Mouse (Mus musculus): ENCODE results near the gene Adamts17. TPM values are rescaled to one million over a fixed set of nuclear protein-coding genes. Genes with fewer than 3 reads are reported as not detected.

Adamts17 gene
- polyA plus RNA-seq, 1 experiment, result 2.4 TPM

GRCm38 (mm10) chr7:66955455-66955919 lies 116.0 kb downstream of the Adamts17 start:
- 89% methylated on average over 8 of the region's 8 CpGs for WGBS
- TF ChIP-seq POLR2A (IDR thresholded peaks at IDR 0.05; ENCODE audit: control insufficient read depth, extremely low read depth, insufficient read depth, low read length, poor library complexity) (no peak), CTCF (IDR thresholded peaks at IDR 0.05; ENCODE audit: borderline replicate concordance, control insufficient read depth, extremely low read depth, insufficient read depth, low read length, poor library complexity) (no peak)
- peaks cover 9% of the 10 kb centered on the region for H3K4me1 ChIP-seq (replicated peaks; ENCODE audit: control insufficient read depth, insufficient read depth, low read length)
- DNase-seq, result no peak
- H3K4me3 ChIP-seq (ENCODE audit: control insufficient read depth, insufficient read depth, low read length), result no peak overlapping the region
- no peaks in the 10 kb centered on the region for H3K36me3 ChIP-seq (ENCODE audit: control insufficient read depth, insufficient read depth, low read length)
- H3K27me3 ChIP-seq (ENCODE audit: control insufficient read depth, insufficient read depth, low read length), result no peaks in the 10 kb centered on the region
- H3K27ac ChIP-seq (ENCODE audit: control insufficient read depth, insufficient read depth, low read length), result no peak overlapping the region

- no peak overlapping the region for H3K27ac ChIP-seq (ENCODE audit: control insufficient read depth, insufficient read depth, low read length)
- WGBS, result 63% methylated on average over 2 of the region's 2 CpGs
- H3K27me3 ChIP-seq (ENCODE audit: control insufficient read depth, insufficient read depth, low read length), result no peaks in the 10 kb centered on the region
- peaks cover 9% of the 10 kb centered on the region for H3K4me1 ChIP-seq (replicated peaks; ENCODE audit: control insufficient read depth, insufficient read depth, low read length)
- DNase-seq, result no peak
- TF ChIP-seq CTCF (IDR thresholded peaks at IDR 0.05; ENCODE audit: borderline replicate concordance, control insufficient read depth, extremely low read depth, insufficient read depth, low read length, poor library complexity) (no peak), POLR2A (IDR thresholded peaks at IDR 0.05; ENCODE audit: control insufficient read depth, extremely low read depth, insufficient read depth, low read length, poor library complexity) (no peak)
- H3K36me3 ChIP-seq (ENCODE audit: control insufficient read depth, insufficient read depth, low read length), result no peaks in the 10 kb centered on the region
- no peak overlapping the region for H3K4me3 ChIP-seq (ENCODE audit: control insufficient read depth, insufficient read depth, low read length)
Observed at GRCm38 (mm10) chr7:66955978-66956377, 116.4 kb downstream of the Adamts17 start.

DNA sequence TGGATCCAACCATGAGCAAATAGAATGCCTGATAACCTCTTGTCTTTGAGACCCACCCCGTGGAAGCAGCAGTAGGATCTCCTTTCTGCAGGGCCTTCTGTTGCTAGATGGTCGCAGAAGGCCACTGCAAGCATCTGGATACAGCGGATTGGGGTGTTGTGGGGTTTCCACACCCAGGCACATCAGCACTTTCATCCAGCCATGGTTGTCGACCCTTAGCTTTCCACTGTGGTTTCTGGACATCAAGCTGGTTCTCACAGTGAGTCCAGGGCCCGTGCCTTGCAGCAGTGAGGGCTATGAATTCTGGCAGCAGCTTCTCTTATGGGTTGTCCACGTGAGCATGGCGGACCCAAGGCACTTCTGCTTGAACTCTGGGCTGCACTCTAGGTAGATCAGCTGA lies 118.2 kb downstream of the Adamts17 start:
- TF ChIP-seq CTCF (IDR thresholded peaks at IDR 0.05; ENCODE audit: borderline replicate concordance, control insufficient read depth, extremely low read depth, insufficient read depth, low read length, poor library complexity), result no peak
- TF ChIP-seq POLR2A (IDR thresholded peaks at IDR 0.05; ENCODE audit: control insufficient read depth, extremely low read depth, insufficient read depth, low read length, poor library complexity), result no peak
- 93% methylated on average over 7 of the region's 7 CpGs for WGBS

GRCm38 (mm10) chr7:66960246-66961033 lies 120.9 kb downstream of the Adamts17 start:
- H3K27me3 ChIP-seq (ENCODE audit: control insufficient read depth, insufficient read depth, low read length), result no peaks in the 10 kb centered on the region
- peaks cover 7% of the 10 kb centered on the region for H3K4me1 ChIP-seq (replicated peaks; ENCODE audit: control insufficient read depth, insufficient read depth, low read length)
- DNase-seq, result no peak
- H3K36me3 ChIP-seq (ENCODE audit: control insufficient read depth, insufficient read depth, low read length), result no peaks in the 10 kb centered on the region
- H3K4me3 ChIP-seq (ENCODE audit: control insufficient read depth, insufficient read depth, low read length), result no peak overlapping the region
- TF ChIP-seq POLR2A (IDR thresholded peaks at IDR 0.05; ENCODE audit: control insufficient read depth, extremely low read depth, insufficient read depth, low read length, poor library complexity) (no peak), CTCF (IDR thresholded peaks at IDR 0.05; ENCODE audit: borderline replicate concordance, control insufficient read depth, extremely low read depth, insufficient read depth, low read length, poor library complexity) (no peak)
- WGBS, result 83% methylated on average over 8 of the region's 8 CpGs
- no peak overlapping the region for H3K27ac ChIP-seq (ENCODE audit: control insufficient read depth, insufficient read depth, low read length)

More for the DNA sequence above, 118.2 kb downstream of the Adamts17 start:
- no peak for DNase-seq
- Histone ChIP-seq H3K27me3 (ENCODE audit: control insufficient read depth, insufficient read depth, low read length) (no peaks in the 10 kb centered on the region), H3K27ac (ENCODE audit: control insufficient read depth, insufficient read depth, low read length) (no peak overlapping the region), H3K4me1 (replicated peaks; ENCODE audit: control insufficient read depth, insufficient read depth, low read length) (peaks cover 9% of the 10 kb centered on the region), H3K4me3 (ENCODE audit: control insufficient read depth, insufficient read depth, low read length) (no peak overlapping the region), H3K36me3 (ENCODE audit: control insufficient read depth, insufficient read depth, low read length) (no peaks in the 10 kb centered on the region)

- peaks cover 8% of the 10 kb centered on the region for H3K4me1 ChIP-seq (replicated peaks; ENCODE audit: control insufficient read depth, insufficient read depth, low read length)
- DNase-seq, result no peak
- no peak overlapping the region for H3K4me3 ChIP-seq (ENCODE audit: control insufficient read depth, insufficient read depth, low read length)
- TF ChIP-seq POLR2A (IDR thresholded peaks at IDR 0.05; ENCODE audit: control insufficient read depth, extremely low read depth, insufficient read depth, low read length, poor library complexity) (no peak), CTCF (IDR thresholded peaks at IDR 0.05; ENCODE audit: borderline replicate concordance, control insufficient read depth, extremely low read depth, insufficient read depth, low read length, poor library complexity) (no peak)
- H3K27me3 ChIP-seq (ENCODE audit: control insufficient read depth, insufficient read depth, low read length), result no peaks in the 10 kb centered on the region
- no peak overlapping the region for H3K27ac ChIP-seq (ENCODE audit: control insufficient read depth, insufficient read depth, low read length)
- no peaks in the 10 kb centered on the region for H3K36me3 ChIP-seq (ENCODE audit: control insufficient read depth, insufficient read depth, low read length)
- 98% methylated on average over 10 of the region's 10 CpGs for WGBS
Observed at GRCm38 (mm10) chr7:66962736-66963135, 123.2 kb downstream of the Adamts17 start.

DNA sequence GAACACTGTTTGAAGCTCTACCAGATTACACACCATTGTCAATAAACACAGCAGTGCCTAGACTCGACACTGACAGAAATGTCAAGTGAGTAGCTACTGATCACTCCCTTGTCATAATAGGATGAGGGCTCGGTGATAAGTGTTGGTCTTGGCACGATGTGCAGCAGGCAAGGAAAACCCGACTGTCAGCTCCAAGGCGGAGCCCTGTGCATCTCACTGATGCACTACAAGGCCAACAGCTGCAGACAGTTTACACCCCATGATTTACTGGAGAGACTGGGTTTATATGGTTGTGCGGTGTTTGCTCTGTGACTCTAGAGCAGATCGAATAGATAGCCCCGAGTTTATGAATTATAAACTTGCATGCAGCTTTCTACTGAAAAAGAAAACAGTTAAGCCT lies 124.0 kb downstream of the Adamts17 start:
- Histone ChIP-seq H3K27me3 (ENCODE audit: control insufficient read depth, insufficient read depth, low read length) (no peaks in the 10 kb centered on the region), H3K36me3 (ENCODE audit: control insufficient read depth, insufficient read depth, low read length) (no peaks in the 10 kb centered on the region), H3K4me1 (replicated peaks; ENCODE audit: control insufficient read depth, insufficient read depth, low read length) (peaks cover 14% of the 10 kb centered on the region), H3K4me3 (ENCODE audit: control insufficient read depth, insufficient read depth, low read length) (no peak overlapping the region), H3K27ac (ENCODE audit: control insufficient read depth, insufficient read depth, low read length) (no peak overlapping the region)
- WGBS, result 89% methylated on average over 8 of the region's 8 CpGs
- DNase-seq, result no peak
- TF ChIP-seq POLR2A (IDR thresholded peaks at IDR 0.05; ENCODE audit: control insufficient read depth, extremely low read depth, insufficient read depth, low read length, poor library complexity) (no peak), CTCF (IDR thresholded peaks at IDR 0.05; ENCODE audit: borderline replicate concordance, control insufficient read depth, extremely low read depth, insufficient read depth, low read length, poor library complexity) (no peak)
